Mouse (Mus musculus) liver, embryonic 11.5 days (tissue): ENCODE data around the gene Ppp4r3a. TPM values are rescaled to one million over a fixed set of nuclear protein-coding genes. Genes with fewer than 3 reads are reported as not detected.

Experiments used
- microRNA counts: library from miRNA; unstranded; fragments of <30 nt; microRNA quantifications from one replicate; lab custom pipeline; 2015
- microRNA-seq: library from miRNA; unstranded; fragments of <30 nt; microRNA quantifications from one replicate; pipeline ENCODE4, GENCODE M21; 2017; ENCODE audit warnings: borderline number of aligned reads
- polyA plus RNA-seq: library from polyadenylated mRNA; unstranded; fragments of >200 nt; fragmentation: Nextera tagmentation; extraction: Ambion mirVana; gene quantifications from 2 replicates; pipeline ENCODE4 v1.2.1, GENCODE M21; 2014

Gene Ppp4r3a
- polyA plus RNA-seq, 1 experiment from 2014 or later, result 54.4 TPM

MicroRNA genes within 50 kb of the gene (microRNA counts, 519-probe panel; counts per million panel counts)
- microRNA mmu-miR-1190 (lab: Ali Mortazavi, UCI), result not detected

Small RNA genes within 50 kb of the gene (microRNA-seq; reads per million reads assigned to microRNA genes)
- gene Mir1190, result not detected

Other genes with a start within 250 kb of the Ppp4r3a start
- gene Gpr68, start 175.5 kb downstream of the Ppp4r3a start, polyA plus RNA-seq, result 0.10 and 0.17 TPM in 2 replicates
- 11.8 and 13.3 TPM in 2 replicates for gene Ccdc88c, start 54.6 kb downstream of the Ppp4r3a start, polyA plus RNA-seq